ENCODE assay signal across 17 mouse cellular contexts in the genomic region with DNA sequence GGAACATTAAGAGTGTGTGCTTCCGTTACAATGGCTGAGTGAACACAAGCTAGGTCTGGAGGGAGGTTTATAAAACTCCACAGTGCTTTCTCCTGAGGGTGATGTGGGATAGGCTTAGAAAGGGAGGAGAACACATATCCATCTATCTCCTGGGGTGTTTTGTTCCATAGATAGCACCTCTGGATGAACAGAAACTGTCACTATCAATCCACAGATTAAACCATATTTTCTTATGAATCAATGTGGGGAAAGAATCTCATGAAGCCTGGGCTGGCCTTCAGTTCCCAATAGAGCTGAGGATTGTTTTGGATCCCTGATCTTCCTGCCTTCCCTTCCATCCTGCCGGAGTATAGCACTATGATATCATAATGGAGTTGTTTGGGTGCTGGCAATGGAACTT. TPM values are rescaled to one million over a fixed set of nuclear protein-coding genes. Genes with fewer than 3 reads are reported as not detected.
"Had no signal": no experiment of that assay in that cellular context is flagged by ENCODE, and none has a peak within 500 bp of the region (broad histone marks: within the 10 kb centered on the region; RNA-seq: fewer than 3 reads in every experiment).

No protein-coding gene starts in this region.

- H3K4me1 ChIP-seq: lung, embryonic 15.5 days had no signal

- H3K4me3 ChIP-seq: lung, embryonic 15.5 days; megakaryocyte, embryonic 14.5 days; midbrain, embryonic 13.5 days; midbrain, embryonic 15.5 days; neural tube, embryonic 12.5 days; stomach, embryonic 15.5 days had no signal

- DNase-seq: liver, postnatal 0 days; lung, adult 2 months; lung, postnatal 14 days; lung, postnatal 36 days; right cerebral cortex, postnatal 14 days; thymus, adult 2 months; thymus, postnatal 25 days; thymus, postnatal 4 days had no signal

- H3K27ac ChIP-seq: lung, embryonic 15.5 days; macrophage; midbrain, embryonic 13.5 days; midbrain, embryonic 15.5 days; neural tube, embryonic 12.5 days; stomach, embryonic 15.5 days; stomach, postnatal 0 days had no signal

RNA-seq across cellular contexts. Expression of a gene that starts 5.5 kb away (rescaled TPM):
- total RNA-seq: megakaryocyte progenitor cell, adult 5-6 weeks had no signal
